Mouse (Mus musculus): ENCODE results near the gene Vps37b. TPM values are rescaled to one million over a fixed set of nuclear protein-coding genes. Genes with fewer than 3 reads are reported as not detected.

The Vps37b gene
- polyA plus RNA-seq, 1 experiment, result 38.8 TPM

DNA sequence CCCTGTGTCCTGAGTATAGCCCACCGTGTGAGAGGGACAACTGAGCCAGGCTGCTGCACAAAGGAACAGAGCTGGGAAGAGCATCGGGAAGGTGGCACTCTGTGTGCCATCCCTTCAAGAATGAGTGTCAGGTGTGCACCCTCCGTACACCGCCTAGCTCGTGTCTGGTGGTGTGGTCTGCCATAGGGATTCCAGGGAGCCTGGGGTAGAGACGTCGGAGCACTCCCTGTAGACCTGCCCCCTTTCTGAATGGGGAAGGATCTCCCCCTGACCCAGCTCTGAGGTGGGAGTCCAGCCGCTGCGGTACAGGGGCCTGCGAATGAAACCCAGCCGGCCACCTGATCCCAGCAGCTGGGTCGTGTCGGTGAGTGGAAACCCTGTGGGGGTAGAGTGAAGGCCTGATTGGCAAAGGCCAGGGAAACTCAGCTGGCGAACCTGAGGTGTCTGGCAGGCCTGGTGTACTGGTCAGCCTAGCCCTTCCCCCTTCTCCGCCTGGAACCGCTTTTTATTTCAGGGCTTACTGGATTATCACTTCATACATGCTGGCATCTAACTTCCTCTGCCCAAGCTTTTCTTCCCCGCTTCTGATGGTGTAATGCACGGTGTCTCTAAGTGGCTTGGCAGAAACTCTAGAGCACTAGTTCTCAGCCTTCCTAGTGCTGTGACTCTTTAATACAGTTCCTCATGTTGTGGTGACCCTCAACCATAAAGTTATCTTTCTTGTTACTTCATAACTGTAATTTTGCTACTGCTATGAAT is 52.7 kb downstream of the Vps37b start:
- no peak for DNase-seq (ENCODE audit: low spot score)

DNA sequence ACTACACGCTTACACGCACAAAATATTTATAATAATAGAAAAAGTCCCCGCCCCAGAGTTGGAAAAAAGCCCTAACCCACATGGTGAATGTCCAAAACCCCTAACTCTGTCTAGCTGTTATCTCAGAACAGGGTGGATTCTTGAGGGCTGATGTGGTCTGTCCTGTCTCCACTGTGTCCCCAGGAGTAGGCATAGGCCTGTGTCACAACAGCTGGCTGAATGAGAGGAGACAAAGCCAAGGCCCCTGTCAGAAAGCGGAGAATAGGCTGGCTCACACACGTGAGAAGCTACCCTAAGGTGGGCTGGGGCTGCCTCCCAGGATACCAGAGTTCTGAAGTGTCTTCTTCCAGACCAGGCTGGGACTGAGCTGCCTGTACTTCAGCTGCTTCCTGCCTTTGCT is 53.9 kb downstream of the Vps37b start:
- DNase-seq (ENCODE audit: low spot score), result no peak

DNA sequence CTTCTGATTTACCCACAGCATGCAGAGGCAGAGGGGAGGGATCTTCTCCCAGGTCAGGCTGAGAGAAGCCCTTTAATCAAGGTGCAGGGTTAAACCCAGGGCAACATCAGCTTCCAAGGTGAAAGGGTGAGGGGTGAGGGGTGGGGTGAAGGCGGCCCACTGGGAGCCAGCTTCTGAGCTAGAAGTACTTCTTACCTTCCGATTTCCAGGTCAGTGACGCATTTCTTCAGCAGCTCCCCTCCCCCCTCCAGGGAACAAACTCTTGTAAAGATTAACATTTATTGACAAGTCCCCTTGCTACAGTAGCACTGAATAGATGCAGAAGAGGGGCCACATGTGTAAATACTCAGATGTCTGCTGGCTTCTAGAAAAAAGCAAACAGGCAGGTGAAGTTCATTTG is 54.8 kb downstream of the Vps37b start:
- DNase-seq (ENCODE audit: low spot score), result no peak

DNA sequence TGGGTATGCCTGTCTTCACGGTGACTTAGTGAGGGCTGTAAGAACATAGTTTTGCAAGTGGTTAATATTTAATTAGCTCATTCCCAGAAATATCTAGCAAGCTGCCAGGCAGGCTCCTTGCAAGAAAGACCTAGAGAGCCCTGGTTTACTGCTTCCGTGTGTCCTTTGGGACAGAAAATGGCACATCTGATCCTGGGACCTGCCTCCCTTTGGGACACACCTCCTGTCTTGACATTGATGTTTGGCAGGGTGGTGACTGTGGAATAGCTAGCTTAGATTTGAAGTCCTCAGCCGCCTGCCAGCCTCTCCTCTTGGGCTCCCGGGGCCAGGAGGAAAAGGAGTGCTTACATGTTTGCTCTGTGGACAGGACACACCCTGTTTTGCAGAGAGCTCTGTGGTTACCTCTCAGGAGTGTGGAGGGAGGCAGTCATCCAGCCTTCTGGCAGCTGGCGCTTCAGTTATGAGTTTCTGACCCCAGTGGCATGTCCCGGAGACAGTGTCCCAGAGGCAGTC is 56.3 kb downstream of the Vps37b start:
- no peak for DNase-seq (ENCODE audit: low spot score)

DNA sequence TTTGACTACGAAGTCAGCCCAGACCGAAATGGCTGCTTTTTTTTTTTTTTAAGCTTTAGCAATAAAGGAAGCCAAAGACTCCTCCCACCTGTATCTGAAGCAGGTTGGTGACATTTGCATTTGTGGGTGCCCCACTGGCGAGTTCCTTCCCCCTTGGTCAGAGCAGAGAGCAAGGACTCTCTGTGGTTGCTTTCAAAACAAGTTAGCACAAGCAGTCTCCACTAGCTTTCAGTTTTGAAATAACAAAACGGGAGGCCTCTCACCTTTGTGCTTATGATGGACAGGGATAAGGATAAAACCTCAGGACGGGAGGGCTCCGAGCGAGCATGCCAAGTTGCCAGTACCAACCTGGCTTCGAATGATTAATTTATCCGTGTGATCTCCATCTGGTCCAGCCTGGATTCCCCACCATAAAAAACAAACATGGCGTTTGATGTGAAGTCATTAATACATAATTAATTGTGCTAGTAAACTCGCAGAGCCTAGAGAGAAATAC is 57.4 kb downstream of the Vps37b start:
- no peak for DNase-seq (ENCODE audit: low spot score)

DNA sequence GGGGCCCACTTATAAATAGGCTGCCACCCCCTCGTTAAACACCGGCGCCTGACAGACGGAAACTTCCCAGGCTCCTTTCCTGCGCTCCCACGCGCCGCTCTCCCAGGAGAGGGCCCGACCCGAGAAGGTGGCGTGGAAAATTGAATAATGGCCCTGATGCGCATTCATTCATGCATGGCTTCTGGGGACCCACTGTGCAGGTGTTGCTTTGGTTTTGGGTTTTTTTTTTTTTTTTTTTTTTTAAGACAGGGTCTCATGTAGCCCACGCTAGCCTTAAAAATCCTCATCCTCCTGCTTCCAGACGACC is 57.9 kb downstream of the Vps37b start:
- no peak for DNase-seq (ENCODE audit: low spot score)

DNA sequence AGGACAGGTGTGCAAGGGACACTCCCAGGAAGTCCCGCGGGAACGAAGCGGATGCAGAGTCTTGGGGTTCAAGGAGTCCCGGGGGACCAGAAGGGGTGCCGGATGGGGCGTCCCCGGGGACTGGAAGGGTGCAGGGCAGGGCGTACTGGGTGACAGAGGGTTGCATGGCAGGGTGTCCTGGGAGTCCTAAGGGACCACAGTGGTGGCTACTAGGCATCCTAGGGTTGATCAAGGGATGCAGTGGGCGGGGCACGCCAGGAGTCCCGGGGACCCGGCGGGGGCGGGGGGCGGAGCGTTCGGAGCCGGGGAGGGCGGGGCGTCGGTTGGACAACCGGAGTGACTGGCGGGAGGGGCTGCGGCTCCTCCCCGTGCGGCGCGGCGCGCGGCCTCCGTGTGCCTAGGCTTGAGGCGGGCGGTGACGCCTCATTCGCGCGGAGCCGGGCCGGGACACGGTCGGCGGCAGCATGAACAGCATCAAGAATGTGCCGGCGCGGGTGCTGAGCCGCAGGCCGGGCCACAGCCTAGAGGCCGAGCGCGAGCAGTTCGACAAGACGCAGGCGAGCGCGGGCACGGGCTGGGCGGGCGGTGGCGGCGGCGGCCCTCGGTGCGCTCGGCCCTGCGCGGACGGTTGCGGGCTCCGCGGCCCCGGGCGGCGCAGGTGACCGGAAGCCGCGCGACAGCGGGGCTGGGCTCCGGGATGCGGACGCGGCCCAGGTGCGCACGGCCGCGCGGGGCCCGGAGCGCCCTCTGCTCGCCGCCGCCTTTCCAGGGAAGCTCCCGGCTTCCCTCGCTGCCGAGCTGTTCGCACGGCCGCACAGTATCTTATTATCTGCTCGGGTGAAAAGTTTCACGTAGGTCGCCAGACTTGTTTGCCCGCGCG is 58.5 kb downstream of the Vps37b start, which contains the start of gene Hip1r:
Gene Hip1r, plus strand, starts transcription at position 330 of the 880 bp plus-strand sequence.
- DNase-seq (ENCODE audit: low spot score), result peak; percentile 73

DNA sequence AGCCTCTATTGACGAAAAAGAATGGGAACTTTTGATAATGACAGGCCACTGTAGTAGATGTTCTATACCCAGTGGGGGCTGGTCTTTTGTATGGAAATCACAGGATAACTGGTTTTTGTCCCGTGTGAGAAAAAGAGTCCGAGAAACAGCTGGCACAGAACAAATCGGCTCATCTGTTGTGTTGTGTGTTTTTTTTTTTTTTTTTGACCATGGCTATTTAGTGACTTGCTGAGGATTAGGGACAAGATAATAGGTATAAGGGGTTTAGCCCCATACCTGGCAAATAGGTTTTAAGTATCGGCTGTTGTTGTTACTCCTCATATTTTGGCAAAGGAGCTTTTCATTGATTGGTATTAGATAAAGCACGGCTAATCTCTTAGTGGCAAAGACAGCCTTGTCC is 59.6 kb downstream of the Vps37b start:
- no peak for DNase-seq (ENCODE audit: low spot score)

DNA sequence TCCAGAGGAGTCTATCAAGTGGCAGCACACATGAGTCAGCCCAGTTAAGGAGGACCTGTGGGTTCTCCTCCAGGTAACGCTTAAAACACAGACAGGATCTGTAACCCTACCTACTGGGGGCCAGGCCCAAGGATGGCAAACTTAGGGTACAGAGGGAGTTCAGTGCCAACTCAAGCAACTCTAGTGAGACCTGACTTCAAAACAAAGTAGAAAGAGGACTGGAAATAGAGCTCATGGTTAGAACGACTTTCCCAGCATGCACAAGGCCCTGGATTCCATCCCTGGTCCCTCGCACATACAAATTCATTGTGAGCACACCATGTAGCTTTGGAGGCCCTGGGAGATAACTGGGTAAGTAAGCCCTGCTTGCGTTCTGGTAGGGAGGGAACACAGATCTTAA is 61.5 kb downstream of the Vps37b start:
- DNase-seq (ENCODE audit: low spot score), result no peak

DNA sequence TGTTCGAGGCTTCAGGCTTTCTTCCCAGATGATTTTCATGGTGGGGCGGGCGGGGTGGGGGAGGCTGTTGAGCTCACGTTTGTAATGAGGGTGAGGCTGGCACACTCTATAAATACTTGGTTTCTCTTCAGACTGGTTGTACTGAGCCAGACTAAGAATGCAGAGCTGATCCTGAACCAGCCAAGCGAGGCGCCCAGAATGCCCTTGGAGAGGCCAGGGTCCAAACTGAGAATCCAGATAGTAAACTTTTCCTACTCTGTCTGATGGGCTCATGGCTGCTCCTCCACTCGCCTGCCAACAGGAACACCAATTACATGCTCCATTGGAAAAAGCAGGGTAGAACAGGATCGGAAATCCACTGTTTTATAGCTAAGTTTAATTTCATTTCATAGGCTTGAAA is 62.9 kb downstream of the Vps37b start:
- no peak for DNase-seq (ENCODE audit: low spot score)

DNA sequence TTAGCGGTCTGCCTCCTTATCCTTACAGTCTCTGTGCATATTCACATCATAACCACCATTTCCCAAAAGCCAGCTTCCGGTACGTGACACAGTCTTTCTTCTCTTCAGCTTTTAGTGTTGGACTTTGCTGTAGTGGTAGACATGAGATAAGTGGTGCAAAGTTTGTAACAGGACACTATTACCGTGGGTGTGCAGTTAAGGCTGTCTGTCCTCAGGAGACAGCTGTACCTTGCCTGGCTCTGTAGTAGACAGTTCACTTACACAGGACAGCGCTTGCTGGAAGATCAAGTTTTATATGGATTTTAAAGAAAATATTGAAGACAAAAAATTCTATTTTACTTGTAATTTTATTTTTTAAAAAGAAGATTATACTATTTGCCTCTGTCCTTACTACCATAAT is 63.6 kb downstream of the Vps37b start:
- no peak for DNase-seq (ENCODE audit: low spot score)

DNA sequence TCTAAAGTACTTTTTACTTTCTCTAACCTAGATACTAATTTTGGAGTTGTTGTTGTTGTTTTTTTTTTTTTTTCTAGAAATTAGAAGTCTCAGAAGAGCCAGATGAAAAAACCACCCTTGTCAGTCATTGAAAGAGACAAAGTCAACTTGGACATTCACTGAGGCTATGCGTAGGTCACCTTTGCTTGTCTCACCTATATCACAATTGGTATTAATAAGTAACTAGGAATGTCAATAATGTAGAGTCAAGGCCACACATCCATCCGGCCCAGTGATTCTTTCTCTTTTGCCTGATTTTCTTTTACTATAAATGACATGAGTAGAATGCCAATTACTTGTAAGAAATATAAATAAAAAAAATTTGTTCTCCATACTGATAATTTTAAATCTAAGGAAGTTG is 65.3 kb downstream of the Vps37b start:
- no peak for DNase-seq (ENCODE audit: low spot score)

DNA sequence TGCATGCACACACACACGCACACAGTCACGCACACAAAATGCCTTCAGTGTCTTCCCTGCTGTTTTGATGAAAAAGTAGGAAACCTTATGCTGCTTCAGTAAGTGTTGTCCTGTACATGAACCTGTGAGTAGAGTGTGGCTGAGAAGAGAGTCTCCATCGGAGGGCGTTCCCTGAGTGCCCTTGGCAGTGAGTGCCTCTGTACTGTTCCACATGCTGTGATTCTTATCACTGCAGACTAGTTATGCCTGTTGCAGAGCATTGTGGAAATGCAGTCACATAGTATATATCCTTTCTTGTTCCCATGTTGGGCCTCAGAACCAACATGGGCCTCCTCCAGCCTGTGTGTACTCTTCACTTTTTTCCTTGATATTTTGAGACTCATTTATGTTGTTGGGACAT is 67.9 kb downstream of the Vps37b start:
- DNase-seq (ENCODE audit: low spot score), result no peak

DNA sequence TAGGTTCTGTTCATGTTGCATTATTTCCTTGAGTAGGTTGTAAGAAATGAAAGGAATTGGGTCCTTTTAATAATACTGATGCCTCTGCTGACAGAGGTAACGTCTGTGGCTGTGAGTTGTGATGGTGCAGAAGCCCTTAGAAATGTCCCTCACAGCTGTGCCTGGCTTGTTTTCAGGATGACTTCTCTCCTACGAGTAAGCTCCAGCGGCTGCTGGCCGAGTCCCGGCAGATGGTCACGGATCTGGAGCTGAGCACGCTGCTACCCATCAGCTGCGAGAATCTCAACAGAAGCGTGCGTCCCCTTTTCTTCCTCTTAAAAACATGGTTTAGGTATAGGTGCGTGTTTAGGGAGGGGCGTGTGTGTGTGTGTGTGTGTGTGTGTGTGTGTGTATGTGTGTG is 71.0 kb downstream of the Vps37b start:
- DNase-seq (ENCODE audit: low spot score), result no peak

DNA sequence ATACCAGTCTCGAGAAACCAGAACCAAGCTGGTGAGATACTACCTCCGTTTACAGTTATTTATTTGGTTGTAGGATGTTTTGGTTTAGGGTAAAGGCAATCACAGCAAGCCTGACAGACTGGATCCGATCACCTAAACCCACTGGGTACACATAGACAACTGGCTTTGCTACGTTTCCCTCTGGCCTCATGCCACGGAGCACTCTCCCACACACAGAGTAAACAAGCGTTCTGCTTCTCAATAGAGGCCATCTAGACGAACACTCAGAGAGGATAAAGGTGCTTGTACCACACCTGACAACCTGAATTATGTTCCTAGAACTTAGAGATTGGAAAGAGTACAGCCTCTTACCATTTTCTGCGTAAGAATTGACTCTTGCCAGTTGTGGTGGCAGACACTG is 71.9 kb downstream of the Vps37b start:
- no peak for DNase-seq (ENCODE audit: low spot score)

DNA sequence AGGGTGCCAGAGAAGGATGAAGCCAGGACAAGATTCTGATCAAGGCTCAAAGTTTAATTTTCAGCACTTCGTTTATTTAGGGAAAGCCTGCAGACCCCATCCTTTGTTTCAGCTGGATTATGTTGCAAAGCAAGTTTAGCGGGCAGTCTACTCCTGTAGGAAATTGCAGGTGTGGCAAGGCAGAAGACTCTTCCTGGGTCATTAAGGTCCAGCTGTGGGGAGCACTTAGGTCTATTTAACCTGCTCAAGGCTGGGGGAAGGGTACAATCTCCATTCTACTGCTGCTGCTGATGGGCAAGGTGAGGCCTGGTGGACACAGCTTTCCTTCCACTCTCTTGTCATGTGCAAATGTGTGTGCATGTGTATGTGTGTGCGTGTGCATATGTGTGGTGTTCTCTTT is 73.1 kb downstream of the Vps37b start:
- no peak for DNase-seq (ENCODE audit: low spot score)

DNA sequence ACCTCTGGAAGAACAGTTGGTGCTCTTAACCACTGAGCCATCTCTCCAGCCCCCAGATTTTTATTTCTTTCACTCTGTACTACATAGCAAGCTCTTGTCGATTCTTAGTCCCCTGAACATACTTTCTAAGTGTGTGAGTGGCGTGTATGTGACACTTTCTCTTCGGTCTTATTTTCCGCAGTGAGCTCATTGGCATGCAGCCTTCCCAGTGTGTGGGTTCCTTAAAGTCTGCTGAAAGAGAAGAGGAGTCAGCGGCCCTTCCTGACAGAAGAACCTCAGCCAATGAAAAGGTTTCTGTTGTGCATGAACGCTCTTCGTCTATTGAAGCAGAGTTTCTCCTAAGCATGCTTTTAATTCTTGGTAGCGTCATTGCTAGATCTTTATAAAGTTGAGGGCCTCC is 74.9 kb downstream of the Vps37b start:
- no peak for DNase-seq (ENCODE audit: low spot score)

Other genes with a start within 250 kb of the Vps37b start
- 6.3 and 7.2 TPM in 2 replicates for gene Hcar2, start 166.8 kb downstream of the Vps37b start, polyA plus RNA-seq (2012; rRNA removed)
- 8.4 and 9.0 TPM in 2 replicates for gene Hcar1, start 152.2 kb downstream of the Vps37b start, polyA plus RNA-seq (2012; rRNA removed)
- gene Denr, start 125.1 kb downstream of the Vps37b start, polyA plus RNA-seq (2012; rRNA removed), result 36.5 and 38.1 TPM in 2 replicates
- 2.3 and 2.8 TPM in 2 replicates for gene Gm43518, start 104.9 kb downstream of the Vps37b start, polyA plus RNA-seq (2012; rRNA removed)
- 10.9 and 15.4 TPM in 2 replicates for gene Ccdc62, start 101.6 kb downstream of the Vps37b start, polyA plus RNA-seq (2012; rRNA removed)
- gene Hip1r, start 58.6 kb downstream of the Vps37b start, polyA plus RNA-seq (2012; rRNA removed), result 53.9 and 54.0 TPM in 2 replicates
- gene Abcb9, start 63.5 kb upstream of the Vps37b start, polyA plus RNA-seq (2012; rRNA removed), result 2.2 and 3.8 TPM in 2 replicates
- gene Ogfod2, start 80.0 kb upstream of the Vps37b start, polyA plus RNA-seq (2012; rRNA removed), result 24.8 and 32.2 TPM in 2 replicates
- 62.5 and 67.0 TPM in 2 replicates for gene Arl6ip4, start 83.8 kb upstream of the Vps37b start, polyA plus RNA-seq (2012; rRNA removed)
- gene Pitpnm2, start 217.5 kb upstream of the Vps37b start, polyA plus RNA-seq (2012; rRNA removed), result 23.0 and 33.6 TPM in 2 replicates